Mouse (Mus musculus) hindbrain, postnatal 0 days (tissue): ENCODE results near the gene Frem2. TPM values are rescaled to one million over a fixed set of nuclear protein-coding genes. Genes with fewer than 3 reads are reported as not detected.

Experiments
- ATAC-seq: fragments of 200-750 bp; cut with Nextera tagmentation; 2 replicates; pipeline ENCODE4 v1.8.0; 2017; ENCODE audit warnings: mild to moderate bottlenecking, moderate TSS enrichment, moderate library complexity
- DNase-seq: peaks from one replicate; pipeline ENCODE4 v3.0.0-alpha.2; 2015; ENCODE audit warnings: low spot score
- H3K27ac ChIP-seq: fragments of 300-500 bp; sonication (generic); 2 replicates; pipeline ENCODE4 v1.5.1; 2014; ENCODE audit warnings: mild to moderate bottlenecking
- H3K27me3 ChIP-seq: fragments of 300-500 bp; sonication (generic); 2 replicates; pipeline ENCODE4 v1.6.1; 2014; ENCODE audit warnings: low read length, mixed read lengths; ENCODE audit not compliant: insufficient read depth
- H3K36me3 ChIP-seq: fragments of 300-500 bp; sonication (generic); 2 replicates; pipeline ENCODE4 v1.6.1; 2014; ENCODE audit warnings: low read length, mixed read lengths; ENCODE audit not compliant: insufficient read depth
- H3K4me1 ChIP-seq: fragments of 300-500 bp; sonication (generic); 2 replicates; pipeline ENCODE4 v1.6.1; 2014; ENCODE audit warnings: antibody characterized with exemption, low read length, mixed read lengths; ENCODE audit not compliant: insufficient read depth
- H3K4me2 ChIP-seq: fragments of 300-500 bp; sonication (generic); 2 replicates; pipeline ENCODE4 v1.6.1; 2014; ENCODE audit warnings: low read depth, mild to moderate bottlenecking, low read length, moderate library complexity, mixed read lengths
- H3K4me3 ChIP-seq: fragments of 300-500 bp; sonication (generic); 2 replicates; pipeline ENCODE4 v1.5.1; 2014; ENCODE audit warnings: low read length
- H3K9ac ChIP-seq: fragments of 300-500 bp; sonication (generic); replicated peaks from 2 replicates; pipeline ENCODE4 v1.6.1; 2014; ENCODE audit warnings: mild to moderate bottlenecking, low read length, moderate library complexity, mixed read lengths
- H3K9me3 ChIP-seq: fragments of 300-500 bp; sonication (generic); 2 replicates; pipeline ENCODE4 v1.6.1; 2016; ENCODE audit warnings: low read length, mixed read lengths
- CTCF ChIP-seq: IDR thresholded peaks from 2 replicates; pipeline ENCODE4 v1.5.1; 2016; ENCODE audit warnings: antibody characterized with exemption, control low read depth, low read depth
- WGBS: fragments of 180-500 bp; shearing (Covaris S2); extraction: QIAGEN DNeasy Blood & Tissue Kit; methylation state at CpG from one replicate; pipeline ENCODE4 v1.1.7; 2014; 5-methylcytosine and 5-hydroxymethylcytosine counted together
- polyA plus RNA-seq: library from polyadenylated mRNA; unstranded; fragments of >200 nt; fragmentation: Nextera tagmentation; extraction: Ambion mirVana; gene quantifications from 2 replicates; pipeline ENCODE4 v1.2.1, GENCODE M21; 2015
- total RNA-seq: library from RNA; depleted of rRNA; stranded (reverse); fragments of >200 nt; gene quantifications from 2 replicates; pipeline ENCODE4 v1.2.3, GENCODE M21; 2014

Gene Frem2
- total and polyA plus RNA-seq, 2 experiments from 2014 or later, result 1.7 to 17.6 TPM

DNA sequence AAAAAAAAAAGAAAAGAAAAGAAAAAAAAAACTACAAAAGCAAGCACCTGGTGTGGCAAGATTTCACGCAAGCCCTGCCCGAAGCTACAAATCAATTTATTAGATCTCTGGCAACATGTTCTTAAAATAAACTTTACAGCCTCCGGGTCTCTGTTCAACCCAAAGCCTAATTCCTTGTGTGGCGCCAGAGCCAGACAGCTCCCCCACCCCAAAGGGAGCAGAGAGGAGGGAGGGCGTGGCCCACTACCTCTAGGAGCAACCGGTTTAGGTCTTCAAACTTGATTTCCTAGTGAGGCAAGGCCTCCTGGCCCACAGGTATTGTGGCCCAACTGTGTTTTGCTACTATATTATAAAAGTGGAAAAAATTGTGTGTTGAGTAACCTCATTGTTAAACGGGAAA lies 57.8 kb downstream of the Frem2 start:
- no peak overlapping the region for H3K27ac ChIP-seq

DNA sequence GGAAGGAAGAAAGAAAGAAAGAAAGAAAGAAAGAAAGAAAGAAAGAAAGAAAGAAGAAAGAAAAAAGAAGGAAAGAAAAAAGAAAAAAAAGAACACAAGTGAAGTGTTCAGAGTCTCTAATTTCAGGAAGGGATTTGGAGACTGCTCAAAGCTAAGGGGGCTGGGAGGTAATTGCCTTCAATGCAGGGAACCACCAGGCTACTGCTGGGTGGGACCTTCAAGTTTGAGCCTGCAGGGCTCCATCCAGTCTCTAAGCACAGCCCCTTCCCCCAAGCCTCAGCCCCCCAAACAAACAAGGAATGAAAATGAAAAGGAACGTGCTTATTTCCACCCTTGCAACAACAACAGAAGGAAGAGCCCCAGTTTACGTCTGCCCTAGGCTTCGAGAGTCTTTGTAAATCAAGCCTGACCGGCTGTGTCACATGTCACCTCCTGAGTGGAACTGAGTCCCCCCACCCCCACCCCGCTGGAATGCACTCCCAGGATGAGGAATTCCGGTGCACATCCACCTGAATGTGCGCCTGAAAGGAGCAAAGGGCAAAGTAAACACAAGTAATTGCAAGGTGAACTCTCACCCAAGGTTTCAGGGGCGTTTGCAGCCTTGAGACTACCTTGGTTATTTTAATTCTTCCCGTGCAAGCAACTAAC lies 58.9 kb downstream of the Frem2 start:
- TF ChIP-seq CTCF, result no peak
- H3K9me3 ChIP-seq, result no peaks in the 10 kb centered on the region
- no peak overlapping the region for H3K4me2 ChIP-seq
- no peaks in the 10 kb centered on the region for H3K36me3 ChIP-seq
- no peaks in the 10 kb centered on the region for H3K4me1 ChIP-seq
- 16% methylated on average over 9 of the region's 9 CpGs for WGBS
- DNase-seq (no peak), ATAC-seq (no peak)
- H3K4me3 ChIP-seq, result no peak overlapping the region
- no peaks in the 10 kb centered on the region for H3K27me3 ChIP-seq
- H3K27ac ChIP-seq, result no peak overlapping the region
- H3K9ac ChIP-seq, result no peak overlapping the region

More for the DNA sequence above, 57.8 kb downstream of the Frem2 start:
- H3K27me3 ChIP-seq, result no peaks in the 10 kb centered on the region
- no peaks in the 10 kb centered on the region for H3K9me3 ChIP-seq
- H3K9ac ChIP-seq, result no peak overlapping the region
- ATAC-seq, result no peak
- H3K36me3 ChIP-seq, result no peaks in the 10 kb centered on the region
- no peak overlapping the region for H3K4me2 ChIP-seq
- 50% methylated on average over 7 of the region's 7 CpGs for WGBS
- H3K4me3 ChIP-seq, result no peak overlapping the region
- H3K4me1 ChIP-seq, result no peaks in the 10 kb centered on the region
- no peak for DNase-seq
- no peak for TF ChIP-seq CTCF

DNA sequence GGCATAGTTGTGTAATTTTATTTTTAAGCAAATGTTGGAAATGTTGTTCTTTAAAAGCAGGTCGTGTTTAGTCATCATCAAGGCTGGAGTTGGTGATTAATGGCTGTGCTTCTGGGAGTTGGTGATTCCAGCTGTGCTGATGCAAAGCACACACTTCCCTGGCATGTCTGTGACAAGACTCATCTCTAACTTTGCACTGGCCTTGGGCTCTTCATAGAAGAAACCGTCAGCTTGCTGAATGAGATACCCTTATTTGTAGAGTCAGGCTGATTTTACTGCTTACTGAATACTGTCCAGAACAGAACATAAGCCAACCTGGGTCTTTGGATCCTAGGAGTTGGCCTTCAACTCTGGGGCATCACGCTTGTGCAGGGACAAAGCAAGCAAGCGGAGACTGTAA lies 62.7 kb downstream of the Frem2 start:
- DNase-seq, result no peak
- Histone ChIP-seq H3K9me3 (no peaks in the 10 kb centered on the region), H3K4me3 (no peak overlapping the region), H3K4me1 (peaks cover 3% of the 10 kb centered on the region; the same call in 1 of the 2 replicates), H3K4me2 (no peak overlapping the region), H3K27ac (no peak overlapping the region), H3K27me3 (no peaks in the 10 kb centered on the region), H3K36me3 (no peaks in the 10 kb centered on the region), H3K9ac (no peak overlapping the region)
- WGBS, result 68% methylated on average over 4 of the region's 4 CpGs
- no peak for ATAC-seq
- no peak for TF ChIP-seq CTCF

DNA sequence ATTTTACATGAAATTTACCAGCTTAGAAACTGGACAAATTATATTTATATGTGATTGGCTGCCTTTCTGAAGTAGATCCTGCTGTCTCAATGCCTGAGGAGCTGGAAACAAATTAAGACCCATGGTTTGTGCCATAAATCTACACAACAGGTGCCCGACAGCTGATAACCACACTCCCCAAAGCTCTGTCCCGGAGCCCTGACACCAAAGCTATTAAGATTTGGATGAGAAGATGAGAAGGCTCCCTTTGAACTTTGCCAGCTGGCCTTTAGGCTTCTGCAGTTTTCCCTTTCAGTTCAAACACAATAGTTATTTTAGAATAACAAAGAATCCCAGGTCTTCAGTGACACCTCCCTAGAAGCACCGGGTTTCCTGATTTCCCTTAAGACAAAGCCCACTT lies 63.4 kb downstream of the Frem2 start:
- DNase-seq, result no peak
- H3K9me3 ChIP-seq, result no peaks in the 10 kb centered on the region
- peaks cover 3% of the 10 kb centered on the region; the same call in 1 of the 2 replicates for H3K4me1 ChIP-seq
- H3K4me2 ChIP-seq, result no peak overlapping the region
- no peaks in the 10 kb centered on the region for H3K36me3 ChIP-seq
- no peak overlapping the region for H3K27ac ChIP-seq
- H3K4me3 ChIP-seq, result no peak overlapping the region
- H3K9ac ChIP-seq, result no peak overlapping the region
- no peak for TF ChIP-seq CTCF
- no peaks in the 10 kb centered on the region for H3K27me3 ChIP-seq
- 12% methylated on average over 3 of the region's 3 CpGs for WGBS
- no peak for ATAC-seq

DNA sequence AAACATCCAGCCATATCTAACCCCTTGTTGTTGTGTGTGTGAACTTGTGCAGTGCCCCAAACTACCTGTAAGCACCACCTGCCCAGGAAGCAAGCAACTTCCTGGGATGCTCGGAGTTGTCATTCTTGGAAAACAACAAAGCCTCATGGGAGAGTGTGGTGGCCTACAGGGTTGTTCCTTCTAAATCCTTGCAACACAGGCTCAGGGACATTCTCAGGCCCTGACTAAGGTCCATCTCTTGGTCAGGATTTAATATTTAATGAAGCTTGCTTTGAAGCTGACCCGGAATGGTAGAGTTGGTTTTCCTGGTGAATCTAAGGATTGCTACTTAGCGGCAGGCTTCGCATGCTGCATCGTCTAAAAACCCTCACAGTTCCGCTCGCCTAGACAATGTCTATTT lies 65.1 kb downstream of the Frem2 start:
- H3K4me2 ChIP-seq, result no peak overlapping the region

DNA sequence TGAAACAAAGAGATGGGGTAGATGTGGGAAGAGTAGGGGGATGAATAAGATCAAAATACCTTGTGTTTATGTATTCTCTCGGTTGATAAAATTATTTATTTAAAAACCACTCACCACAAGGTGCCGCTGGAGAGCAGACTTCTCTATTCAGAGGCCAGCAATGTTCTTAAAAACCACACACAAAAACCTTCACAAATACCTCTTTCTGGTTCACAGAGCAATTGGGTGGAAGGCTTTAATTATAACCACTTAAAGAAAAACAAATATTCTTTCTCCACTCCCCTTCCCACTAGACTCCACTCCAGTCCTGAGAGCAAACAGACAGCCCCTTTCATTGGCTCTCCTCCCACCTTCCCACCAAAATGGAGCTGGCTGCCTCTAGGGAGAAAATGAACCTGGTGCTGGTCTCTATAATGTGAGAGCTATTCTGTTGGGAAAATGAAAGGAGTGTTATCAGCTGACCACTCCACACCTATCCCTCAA lies 67.0 kb downstream of the Frem2 start:
- Histone ChIP-seq H3K4me3 (no peak overlapping the region), H3K27ac (no peak overlapping the region), H3K4me2 (no peak overlapping the region), H3K36me3 (no peaks in the 10 kb centered on the region), H3K9ac (no peak overlapping the region), H3K27me3 (no peaks in the 10 kb centered on the region), H3K9me3 (no peaks in the 10 kb centered on the region), H3K4me1 (peaks cover 3% of the 10 kb centered on the region; the same call in 1 of the 2 replicates)
- TF ChIP-seq CTCF, result peak; percentile 73
- peak; percentile 82 for DNase-seq
- peak; percentile 69 for ATAC-seq
- 2% methylated on average over 2 of the region's 2 CpGs for WGBS

More for the DNA sequence above, 65.1 kb downstream of the Frem2 start:
- Histone ChIP-seq H3K4me1 (peaks cover 3% of the 10 kb centered on the region; the same call in 1 of the 2 replicates), H3K9me3 (no peaks in the 10 kb centered on the region), H3K27ac (no peak overlapping the region), H3K27me3 (no peaks in the 10 kb centered on the region), H3K9ac (no peak overlapping the region), H3K4me3 (no peak overlapping the region), H3K36me3 (no peaks in the 10 kb centered on the region)
- WGBS, result 96% methylated on average over 7 of the region's 7 CpGs
- TF ChIP-seq CTCF, result no peak
- DNase-seq, result no peak
- ATAC-seq, result no peak

DNA sequence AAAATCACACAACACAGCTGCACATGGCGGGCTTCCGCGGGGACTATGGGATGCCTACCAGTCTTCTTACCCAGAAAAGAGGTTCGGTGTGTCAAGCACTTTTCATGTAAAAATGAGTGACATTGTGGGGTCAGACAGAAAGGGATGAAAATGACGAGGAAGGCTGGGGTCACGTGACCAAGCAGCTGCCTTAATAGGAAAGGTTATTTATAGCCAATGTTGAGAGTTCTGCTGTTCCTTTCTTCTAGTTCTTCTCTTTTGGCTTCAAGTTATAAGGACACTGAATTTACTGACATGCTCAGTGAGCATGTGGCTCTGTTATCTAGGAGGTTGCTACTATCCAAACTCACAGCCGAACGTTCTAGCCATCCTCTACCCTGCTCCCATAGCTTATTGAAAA lies 73.9 kb downstream of the Frem2 start:
- Histone ChIP-seq H3K27me3 (no peaks in the 10 kb centered on the region), H3K9ac (no peak overlapping the region), H3K27ac (no peak overlapping the region), H3K4me3 (no peak overlapping the region), H3K4me2 (no peak overlapping the region), H3K4me1 (no peaks in the 10 kb centered on the region), H3K9me3 (no peaks in the 10 kb centered on the region), H3K36me3 (no peaks in the 10 kb centered on the region)
- ATAC-seq (no peak), DNase-seq (no peak)
- WGBS, result 89% methylated on average over 8 of the region's 8 CpGs
- TF ChIP-seq CTCF, result no peak
